Mouse (Mus musculus) lung, embryonic 15.5 days (tissue): ENCODE measurements around the gene Canx. TPM values are rescaled to one million over a fixed set of nuclear protein-coding genes. Genes with fewer than 3 reads are reported as not detected.

Experiments
- ATAC-seq: fragments of 200-750 bp; cut with Nextera tagmentation; 2 replicates; pipeline ENCODE4 v1.8.0; 2017; ENCODE audit warnings: moderate number of reproducible peaks, borderline replicate concordance; ENCODE audit not compliant: low FRiP score, low TSS enrichment; ENCODE audit errors: extremely low read depth
- H3K27ac ChIP-seq: fragments of 300-500 bp; sonication (generic); 2 replicates; pipeline ENCODE4 v1.5.1; 2015; ENCODE audit warnings: moderate library complexity, mild to moderate bottlenecking, inconsistent platforms
- H3K27me3 ChIP-seq: fragments of 300-500 bp; sonication (generic); 2 replicates; pipeline ENCODE4 v1.6.1; 2015; ENCODE audit warnings: inconsistent platforms
- H3K36me3 ChIP-seq: fragments of 300-500 bp; sonication (generic); 2 replicates; pipeline ENCODE4 v1.6.1; 2015; ENCODE audit warnings: inconsistent platforms
- H3K4me1 ChIP-seq: fragments of 300-500 bp; sonication (generic); 2 replicates; pipeline ENCODE4 v1.6.1; 2015; ENCODE audit warnings: inconsistent platforms
- H3K4me2 ChIP-seq: fragments of 300-500 bp; sonication (generic); 2 replicates; pipeline ENCODE4 v1.6.1; 2015; ENCODE audit warnings: inconsistent platforms, mild to moderate bottlenecking, moderate library complexity
- H3K4me3 ChIP-seq: fragments of 300-500 bp; sonication (generic); 2 replicates; pipeline ENCODE4 v1.5.1; 2015; ENCODE audit warnings: mild to moderate bottlenecking, inconsistent platforms
- H3K9ac ChIP-seq: fragments of 300-500 bp; sonication (generic); 2 replicates; pipeline ENCODE4 v1.6.1; 2015; ENCODE audit warnings: inconsistent platforms
- H3K9me3 ChIP-seq: fragments of 300-500 bp; sonication (generic); 2 replicates; pipeline ENCODE4 v1.6.1; 2016; ENCODE audit warnings: inconsistent platforms
- WGBS: fragments of 180-500 bp; shearing (Covaris S2); methylation state at CpG from one replicate; pipeline ENCODE4 v1.1.7; 2015; 5-methylcytosine and 5-hydroxymethylcytosine counted together
- polyA plus RNA-seq: library from polyadenylated mRNA; unstranded; fragments of >200 nt; fragmentation: Nextera tagmentation; extraction: Ambion mirVana; gene quantifications from 2 replicates; pipeline ENCODE4 v1.2.1, GENCODE M21; 2015

Canx gene
- polyA plus RNA-seq, 1 experiment from 2014 or later = 360 TPM

GRCm38 (mm10) chr11:50269163-50269562 is 56.3 kb downstream of the Canx start:
- Histone ChIP-seq H3K9me3 (no peaks in the 10 kb centered on the region), H3K9ac (no peak overlapping the region), H3K36me3 (peaks cover 26% of the 10 kb centered on the region), H3K4me3 (no peak overlapping the region), H3K27ac (no peak overlapping the region), H3K4me2 (no peak overlapping the region), H3K4me1 (no peaks in the 10 kb centered on the region), H3K27me3 (no peaks in the 10 kb centered on the region)
- WGBS = 72% methylated on average over 2 of the region's 2 CpGs
- no peak for ATAC-seq

GRCm38 (mm10) chr11:50266997-50267396 is 58.5 kb downstream of the Canx start:
- no peak overlapping the region for H3K9ac ChIP-seq
- H3K27me3 ChIP-seq = no peaks in the 10 kb centered on the region
- H3K9me3 ChIP-seq = no peaks in the 10 kb centered on the region
- H3K4me1 ChIP-seq = no peaks in the 10 kb centered on the region
- 82% methylated on average over 3 of the region's 3 CpGs for WGBS
- no peak overlapping the region for H3K4me3 ChIP-seq
- no peak overlapping the region for H3K4me2 ChIP-seq
- ATAC-seq = no peak
- H3K27ac ChIP-seq = no peak overlapping the region
- peaks cover 42% of the 10 kb centered on the region for H3K36me3 ChIP-seq

GRCm38 (mm10) chr11:50265931-50266330 is 59.5 kb downstream of the Canx start:
- no peaks in the 10 kb centered on the region for H3K9me3 ChIP-seq
- H3K36me3 ChIP-seq = peaks cover 53% of the 10 kb centered on the region
- no peak for ATAC-seq
- no peaks in the 10 kb centered on the region for H3K4me1 ChIP-seq
- no peak overlapping the region for H3K4me3 ChIP-seq
- H3K4me2 ChIP-seq = no peak overlapping the region
- no peaks in the 10 kb centered on the region for H3K27me3 ChIP-seq
- 71% methylated on average over 8 of the region's 8 CpGs for WGBS
- no peak overlapping the region for H3K27ac ChIP-seq
- no peak overlapping the region for H3K9ac ChIP-seq

GRCm38 (mm10) chr11:50263198-50263597 is 62.3 kb downstream of the Canx start:
- Histone ChIP-seq H3K36me3 (peaks cover 80% of the 10 kb centered on the region), H3K27me3 (no peaks in the 10 kb centered on the region), H3K4me1 (no peaks in the 10 kb centered on the region), H3K27ac (no peak overlapping the region), H3K9me3 (no peaks in the 10 kb centered on the region), H3K9ac (no peak overlapping the region), H3K4me3 (no peak overlapping the region), H3K4me2 (no peak overlapping the region)
- ATAC-seq = peak; percentile 66; the same call in 1 of the 2 replicates
- WGBS = 80% methylated on average over 3 of the region's 3 CpGs

GRCm38 (mm10) chr11:50262020-50262419 is 63.5 kb downstream of the Canx start:
- Histone ChIP-seq H3K4me1 (no peaks in the 10 kb centered on the region), H3K4me2 (no peak overlapping the region), H3K9me3 (no peaks in the 10 kb centered on the region), H3K27ac (no peak overlapping the region), H3K4me3 (no peak overlapping the region), H3K36me3 (peaks cover 87% of the 10 kb centered on the region), H3K9ac (no peak overlapping the region), H3K27me3 (no peaks in the 10 kb centered on the region)
- 77% methylated on average over 4 of the region's 4 CpGs for WGBS
- ATAC-seq = no peak

GRCm38 (mm10) chr11:50258310-50258709 is 67.2 kb downstream of the Canx start:
- H3K4me3 ChIP-seq = no peak overlapping the region
- no peaks in the 10 kb centered on the region for H3K27me3 ChIP-seq
- no peak for ATAC-seq
- no peak overlapping the region for H3K9ac ChIP-seq
- no peak overlapping the region for H3K4me2 ChIP-seq
- no peaks in the 10 kb centered on the region for H3K9me3 ChIP-seq
- H3K36me3 ChIP-seq = peaks cover 66% of the 10 kb centered on the region
- no peaks in the 10 kb centered on the region for H3K4me1 ChIP-seq
- no peak overlapping the region for H3K27ac ChIP-seq
- 83% methylated on average over 7 of the region's 7 CpGs for WGBS

- Histone ChIP-seq H3K36me3 (peaks cover 50% of the 10 kb centered on the region), H3K4me3 (no peak overlapping the region), H3K27ac (no peak overlapping the region), H3K4me1 (peaks cover 10% of the 10 kb centered on the region; the same call in 1 of the 2 replicates), H3K4me2 (no peak overlapping the region), H3K9ac (no peak overlapping the region), H3K27me3 (no peaks in the 10 kb centered on the region), H3K9me3 (no peaks in the 10 kb centered on the region)
- ATAC-seq = no peak
- 72% methylated on average over 7 of the region's 7 CpGs for WGBS
These were observed 68.9 kb downstream of the Canx start for GRCm38 (mm10) chr11:50256615-50257014.

GRCm38 (mm10) chr11:50254010-50254580 is 71.4 kb downstream of the Canx start:
- H3K27me3 ChIP-seq = no peaks in the 10 kb centered on the region
- no peak overlapping the region for H3K4me2 ChIP-seq
- H3K9me3 ChIP-seq = no peaks in the 10 kb centered on the region
- ATAC-seq = 0 out of 2 replicates have a peak, but pooled peaks have one; percentile 20
- H3K9ac ChIP-seq = no peak overlapping the region
- H3K36me3 ChIP-seq = peaks cover 25% of the 10 kb centered on the region
- H3K27ac ChIP-seq = no peak overlapping the region
- peaks cover 10% of the 10 kb centered on the region; the same call in 1 of the 2 replicates for H3K4me1 ChIP-seq
- WGBS = 69% methylated on average over 12 of the region's 12 CpGs
- H3K4me3 ChIP-seq = no peak overlapping the region

- H3K9me3 ChIP-seq = no peaks in the 10 kb centered on the region
- 36% methylated on average over 1 of the region's 1 CpGs for WGBS
- no peak for ATAC-seq
These were observed 72.1 kb downstream of the Canx start for GRCm38 (mm10) chr11:50253393-50253792.

GRCm38 (mm10) chr11:50252684-50253265 is 72.7 kb downstream of the Canx start:
- Histone ChIP-seq H3K4me1 (peaks cover 10% of the 10 kb centered on the region; the same call in 1 of the 2 replicates), H3K4me3 (no peak overlapping the region), H3K4me2 (no peak overlapping the region), H3K27me3 (no peaks in the 10 kb centered on the region), H3K9me3 (no peaks in the 10 kb centered on the region), H3K36me3 (peaks cover 12% of the 10 kb centered on the region), H3K9ac (no peak overlapping the region), H3K27ac (0 out of 2 replicates have a peak overlapping the region, but pooled peaks have one; percentile 9)
- 42% methylated on average over 11 of the region's 11 CpGs for WGBS
- no peak for ATAC-seq

More at GRCm38 (mm10) chr11:50253393-50253792, 72.1 kb downstream of the Canx start:
- Histone ChIP-seq H3K4me1 (peaks cover 10% of the 10 kb centered on the region; the same call in 1 of the 2 replicates), H3K4me2 (no peak overlapping the region), H3K27me3 (no peaks in the 10 kb centered on the region), H3K36me3 (peaks cover 18% of the 10 kb centered on the region), H3K4me3 (no peak overlapping the region), H3K27ac (no peak overlapping the region), H3K9ac (no peak overlapping the region)

GRCm38 (mm10) chr11:50252166-50252565 is 73.3 kb downstream of the Canx start:
- Histone ChIP-seq H3K9me3 (no peaks in the 10 kb centered on the region), H3K4me2 (no peak overlapping the region), H3K27ac (0 out of 2 replicates have a peak overlapping the region, but pooled peaks have one; percentile 9), H3K27me3 (no peaks in the 10 kb centered on the region), H3K4me1 (peaks cover 10% of the 10 kb centered on the region; the same call in 1 of the 2 replicates), H3K9ac (no peak overlapping the region), H3K36me3 (peaks cover 10% of the 10 kb centered on the region; the same call in 1 of the 2 replicates), H3K4me3 (no peak overlapping the region)
- 39% methylated on average over 3 of the region's 3 CpGs for WGBS
- no peak for ATAC-seq

GRCm38 (mm10) chr11:50248473-50249171 is 76.9 kb downstream of the Canx start:
- no peak for ATAC-seq
- Histone ChIP-seq H3K9me3 (no peaks in the 10 kb centered on the region), H3K4me1 (peaks cover 10% of the 10 kb centered on the region; the same call in 1 of the 2 replicates), H3K4me3 (no peak overlapping the region), H3K27ac (no peak overlapping the region), H3K9ac (no peak overlapping the region), H3K4me2 (no peak overlapping the region), H3K27me3 (no peaks in the 10 kb centered on the region), H3K36me3 (no peaks in the 10 kb centered on the region)
- 69% methylated on average over 7 of the region's 7 CpGs for WGBS
